Mouse (Mus musculus) cerebellum, adult 9-11 months (tissue): Measurements from ENCODE around the gene Erh.

ENCODE experiments used
- DNase-seq: peaks from one replicate; pipeline ENCODE4 v3.0.0; 2022

Erh gene

GRCm38 (mm10) chr12:80615371-80616257 lies 28.5 kb downstream of the Erh start:
- DNase-seq, result no peak

GRCm38 (mm10) chr12:80612113-80612791 lies 31.9 kb downstream of the Erh start:
- DNase-seq, result no peak

GRCm38 (mm10) chr12:80609928-80610327 lies 34.2 kb downstream of the Erh start:
- no peak for DNase-seq

GRCm38 (mm10) chr12:80608576-80608975 lies 35.6 kb downstream of the Erh start:
- no peak for DNase-seq

GRCm38 (mm10) chr12:80604218-80604617 lies 39.9 kb downstream of the Erh start:
- no peak for DNase-seq

GRCm38 (mm10) chr12:80603566-80603965 lies 40.6 kb downstream of the Erh start:
- no peak for DNase-seq

- no peak for DNase-seq
Observed at GRCm38 (mm10) chr12:80602432-80602831, 41.7 kb downstream of the Erh start.

- DNase-seq, result no peak
Observed at GRCm38 (mm10) chr12:80601597-80602269, 42.4 kb downstream of the Erh start.

- peak; percentile 43 for DNase-seq
Observed at GRCm38 (mm10) chr12:80598756-80599155, 45.4 kb downstream of the Erh start.

GRCm38 (mm10) chr12:80598236-80598635 lies 45.9 kb downstream of the Erh start:
- DNase-seq, result no peak

- no peak for DNase-seq
Observed at GRCm38 (mm10) chr12:80595968-80596367, 48.2 kb downstream of the Erh start.

GRCm38 (mm10) chr12:80595566-80595965 lies 48.6 kb downstream of the Erh start:
- no peak for DNase-seq

GRCm38 (mm10) chr12:80594781-80595180 lies 49.4 kb downstream of the Erh start:
- DNase-seq, result no peak

GRCm38 (mm10) chr12:80594141-80594540 lies 50.0 kb downstream of the Erh start:
- DNase-seq, result no peak

- no peak for DNase-seq
Observed at GRCm38 (mm10) chr12:80584973-80585372, 59.2 kb downstream of the Erh start.
